Mouse (Mus musculus) MEL (cell line): ENCODE measurements around the gene Dapk1. TPM values are rescaled to one million over a fixed set of nuclear protein-coding genes. Genes with fewer than 3 reads are reported as not detected.

ENCODE experiments used
- DNase-seq: peaks from one replicate; pipeline ENCODE4 v3.0.0; 2011; ENCODE audit warnings: low read depth, low spot score
- H3K27ac ChIP-seq: 2 replicates; pipeline ENCODE4 v1.5.1; 2012; ENCODE audit warnings: low read depth, mild to moderate bottlenecking, control low read depth, low read length, moderate library complexity; ENCODE audit not compliant: control insufficient read depth
- H3K27me3 ChIP-seq, 2 experiments: fragments of 150-350 bp in 1 of 2; sonication (generic) in 1 of 2; 2 replicates each; pipeline ENCODE4 v1.6.1; 2012; ENCODE audit warnings: low read length in 2 of 2, mild to moderate bottlenecking in 2 of 2, improper control_type of control experiment in 1 of 2, moderate library complexity in 1 of 2; ENCODE audit not compliant: insufficient read depth in 2 of 2, control insufficient read depth in 1 of 2
- H3K36me3 ChIP-seq, 2 experiments: 2 replicates each; pipeline ENCODE4 v1.6.1; 2012 to 2014; ENCODE audit warnings: low read length in 2 of 2, improper control_type of control experiment in 1 of 2, inconsistent platforms in 1 of 2, mild to moderate bottlenecking in 1 of 2; ENCODE audit not compliant: insufficient read depth in 2 of 2, control insufficient read depth in 1 of 2
- H3K4me1 ChIP-seq, 2 experiments: fragments of 150-350 bp in 1 of 2; sonication (generic) in 1 of 2; 2 replicates each; pipeline ENCODE4 v1.6.1; 2012; ENCODE audit warnings: low read length in 2 of 2, improper control_type of control experiment in 1 of 2, mild to moderate bottlenecking in 1 of 2; ENCODE audit not compliant: insufficient read depth in 2 of 2, control insufficient read depth in 1 of 2
- H3K4me3 ChIP-seq, 2 experiments: fragments of 150-350 bp in 1 of 2; sonication (generic) in 1 of 2; 2 replicates each; pipeline ENCODE4 v1.5.1; 2012; ENCODE audit warnings: low read depth in 2 of 2, low read length in 2 of 2, mild to moderate bottlenecking in 2 of 2, moderate library complexity in 2 of 2, control low read depth in 1 of 2, improper control_type of control experiment in 1 of 2; ENCODE audit not compliant: control insufficient read depth in 1 of 2, insufficient read depth in 1 of 2
- H3K79me2 ChIP-seq: 2 replicates; pipeline ENCODE4 v1.6.1; 2012; ENCODE audit warnings: mild to moderate bottlenecking, low read length, moderate library complexity; ENCODE audit not compliant: control insufficient read depth, poor library complexity, insufficient read depth
- H3K9ac ChIP-seq: 2 replicates; pipeline ENCODE4 v1.6.1; 2012; ENCODE audit warnings: low read depth, mild to moderate bottlenecking, control low read depth, low read length, moderate library complexity; ENCODE audit not compliant: control insufficient read depth, poor library complexity, severe bottlenecking
- H3K9me3 ChIP-seq: fragments of 150-350 bp; sonication (generic); replicated peaks from 2 replicates; pipeline ENCODE4 v1.6.1; 2012; ENCODE audit warnings: mild to moderate bottlenecking, low read length, improper control_type of control experiment, moderate library complexity; ENCODE audit not compliant: insufficient read depth
- BHLHE40 ChIP-seq: IDR thresholded peaks from 2 replicates; pipeline ENCODE4 v1.6.1; 2012; ENCODE audit warnings: low read depth, mild to moderate bottlenecking, inconsistent platforms, low read length, improper control_type of control experiment, borderline replicate concordance
- CHD1 ChIP-seq: IDR thresholded peaks from 2 replicates; pipeline ENCODE4 v1.6.1; 2012; ENCODE audit warnings: low read depth, mild to moderate bottlenecking, inconsistent platforms, low read length, improper control_type of control experiment
- CHD2 ChIP-seq: IDR thresholded peaks from 2 replicates; pipeline ENCODE4 v1.6.1; 2011; ENCODE audit warnings: low read length, improper control_type of control experiment
- CTCF ChIP-seq, 3 experiments: IDR thresholded peaks in 2 of 3; conservative IDR thresholded peaks in 1 of 3; 2 replicates each; pipeline ENCODE4 v1.5.1; 2011 to 2012; ENCODE audit warnings: low read length in 3 of 3, low read depth in 2 of 3, mild to moderate bottlenecking in 2 of 3, improper control_type of control experiment in 1 of 3, inconsistent platforms in 1 of 3, mixed read lengths in 1 of 3, moderate library complexity in 1 of 3; ENCODE audit not compliant: control insufficient read depth in 1 of 3, insufficient read depth in 1 of 3, poor library complexity in 1 of 3, severe bottlenecking in 1 of 3
- E2F4 ChIP-seq: IDR thresholded peaks from 2 replicates; pipeline ENCODE4 v1.6.1; 2011; ENCODE audit warnings: low read depth, low read length, improper control_type of control experiment, borderline replicate concordance
- EP300 ChIP-seq, 2 experiments: IDR thresholded peaks; 2 replicates each; pipeline ENCODE4 v1.6.1; 2011; ENCODE audit warnings: improper control_type of control experiment in 2 of 2, low read length in 2 of 2, low read depth in 1 of 2, mild to moderate bottlenecking in 1 of 2
- ETS1 ChIP-seq: IDR thresholded peaks from 2 replicates; pipeline ENCODE4 v1.6.1; 2012; ENCODE audit warnings: low read depth, mild to moderate bottlenecking, inconsistent platforms, low read length, improper control_type of control experiment, moderate library complexity
- GABPA ChIP-seq: IDR thresholded peaks from 2 replicates; pipeline ENCODE4 v1.6.1; 2012; ENCODE audit warnings: low read depth, mild to moderate bottlenecking, inconsistent platforms, low read length, improper control_type of control experiment, moderate library complexity
- GATA1 ChIP-seq: IDR thresholded peaks from 2 replicates; pipeline ENCODE4 v1.6.1; 2011; ENCODE audit warnings: low read depth, low read length, improper control_type of control experiment
- HCFC1 ChIP-seq: IDR thresholded peaks from 2 replicates; pipeline ENCODE4 v1.6.1; 2012; ENCODE audit warnings: low read depth, mild to moderate bottlenecking, inconsistent platforms, low read length, improper control_type of control experiment, moderate library complexity
- JUND ChIP-seq: IDR thresholded peaks from 2 replicates; pipeline ENCODE4 v1.6.1; 2011; ENCODE audit warnings: low read depth, mild to moderate bottlenecking, improper control_type of control experiment, low read length
- MAX ChIP-seq: IDR thresholded peaks from 2 replicates; pipeline ENCODE4 v1.6.1; 2011; ENCODE audit warnings: low read length, improper control_type of control experiment
- NELFE ChIP-seq: IDR thresholded peaks from 2 replicates; pipeline ENCODE4 v1.6.1; 2011; ENCODE audit warnings: low read depth, low read length, improper control_type of control experiment
- NRF1 ChIP-seq: IDR thresholded peaks from 2 replicates; pipeline ENCODE4 v1.6.1; 2014; ENCODE audit warnings: low read depth, mild to moderate bottlenecking, inconsistent platforms, low read length, improper control_type of control experiment, moderate library complexity; ENCODE audit not compliant: poor library complexity, insufficient read depth, severe bottlenecking
- POLR2A ChIP-seq, 2 experiments: IDR thresholded peaks; 2 replicates each; pipeline ENCODE4 v1.6.1; 2011 to 2012; ENCODE audit warnings: low read length in 2 of 2, mild to moderate bottlenecking in 2 of 2, control low read depth in 1 of 2, improper control_type of control experiment in 1 of 2, low read depth in 1 of 2, moderate library complexity in 1 of 2; ENCODE audit not compliant: control insufficient read depth in 1 of 2, insufficient read depth in 1 of 2, poor library complexity in 1 of 2
- POLR2AphosphoS2 ChIP-seq: IDR thresholded peaks from 2 replicates; pipeline ENCODE4 v1.6.1; 2011; ENCODE audit warnings: low read length, improper control_type of control experiment
- POLR2AphosphoS5 ChIP-seq: IDR thresholded peaks from 2 replicates; pipeline ENCODE4 v1.6.1; 2012; ENCODE audit warnings: low read depth, borderline replicate concordance, mild to moderate bottlenecking, inconsistent platforms, low read length, moderate library complexity, mixed read lengths
- RAD21 ChIP-seq: IDR thresholded peaks from 2 replicates; pipeline ENCODE4 v1.6.1; 2011; ENCODE audit warnings: mild to moderate bottlenecking, low read depth, low read length, improper control_type of control experiment
- RCOR1 ChIP-seq: IDR thresholded peaks from 2 replicates; pipeline ENCODE4 v1.6.1; 2012; ENCODE audit warnings: low read depth, mild to moderate bottlenecking, inconsistent platforms, low read length, improper control_type of control experiment
- SIN3A ChIP-seq: IDR thresholded peaks from 2 replicates; pipeline ENCODE4 v1.6.1; 2012; ENCODE audit warnings: low read length, improper control_type of control experiment, inconsistent platforms
- SMC3 ChIP-seq: IDR thresholded peaks from 2 replicates; pipeline ENCODE4 v1.6.1; 2011; ENCODE audit warnings: low read depth, low read length, improper control_type of control experiment
- TAL1 ChIP-seq: IDR thresholded peaks from 2 replicates; pipeline ENCODE4 v1.6.1; 2012; ENCODE audit warnings: mild to moderate bottlenecking, inconsistent platforms, low read length, moderate library complexity, mixed read lengths
- TBP ChIP-seq: IDR thresholded peaks from 2 replicates; pipeline ENCODE4 v1.8.0; 2011; ENCODE audit warnings: low read depth, low read length, improper control_type of control experiment
- TCF12 ChIP-seq: IDR thresholded peaks from 2 replicates; pipeline ENCODE4 v1.6.1; 2014; ENCODE audit warnings: low read depth, mild to moderate bottlenecking, inconsistent platforms, low read length, improper control_type of control experiment, moderate library complexity
- UBTF ChIP-seq: IDR thresholded peaks from 2 replicates; pipeline ENCODE4 v1.6.1; 2012; ENCODE audit warnings: low read depth, mild to moderate bottlenecking, inconsistent platforms, low read length, improper control_type of control experiment, moderate library complexity, borderline replicate concordance; ENCODE audit not compliant: insufficient read depth
- USF1 ChIP-seq: IDR thresholded peaks from 2 replicates; pipeline ENCODE4 v1.6.1; 2014; ENCODE audit warnings: low read depth, mild to moderate bottlenecking, inconsistent platforms, low read length, improper control_type of control experiment, moderate library complexity
- USF2 ChIP-seq, 2 experiments: IDR thresholded peaks; 2 replicates each; pipeline ENCODE4 v1.6.1; 2011 to 2012; ENCODE audit warnings: improper control_type of control experiment in 2 of 2, low read length in 2 of 2, borderline replicate concordance in 1 of 2, inconsistent platforms in 1 of 2, low read depth in 1 of 2, mild to moderate bottlenecking in 1 of 2; ENCODE audit not compliant: insufficient read depth in 1 of 2
- ZC3H11A ChIP-seq: IDR thresholded peaks from 2 replicates; pipeline ENCODE4 v1.6.1; 2012; ENCODE audit warnings: low read depth, mild to moderate bottlenecking, inconsistent platforms, low read length, improper control_type of control experiment
- ZKSCAN1 ChIP-seq: IDR thresholded peaks from 2 replicates; pipeline ENCODE4 v1.6.1; 2012; ENCODE audit warnings: low read depth, mild to moderate bottlenecking, inconsistent platforms, low read length, improper control_type of control experiment, moderate library complexity
- polyA plus RNA-seq, 2 experiments: library from polyadenylated mRNA; stranded (reverse) in 1 of 2; unstranded in 1 of 2; fragments of >175 nt in 1 of 2; fragments of >200 nt in 1 of 2; gene quantifications; 2 replicates each; pipeline versions ENCODE4 v1.2.1 to v1.2.4; 2012; ENCODE audit warnings: low replicate concordance in 2 of 2, low read depth in 1 of 2; ENCODE audit not compliant: insufficient read length in 2 of 2, insufficient read depth in 1 of 2, missing spikeins in 1 of 2
- total RNA-seq: library from RNA; depleted of rRNA; stranded (reverse); fragments of 300-350 nt; gene quantifications from 2 replicates; pipeline ENCODE4 v1.2.3, GENCODE M21; 2012

The Dapk1 gene
- total and polyA plus RNA-seq, 3 experiments = 5.1 to 8.2 TPM; not detected in 1

GRCm38 (mm10) chr13:60672287-60672686 lies 70.5 kb downstream of the Dapk1 start:
- H3K9ac ChIP-seq = 0 out of 2 replicates have a peak overlapping the region, but pooled peaks have one; percentile 1
- TF ChIP-seq NRF1 = no peak
- TF ChIP-seq UBTF = no peak
- no peak for TF ChIP-seq SMC3
- TF ChIP-seq ZC3H11A = no peak
- TF ChIP-seq USF1 = no peak
- TF ChIP-seq CHD1 = no peak
- TF ChIP-seq POLR2AphosphoS2 = no peak
- TF ChIP-seq ZKSCAN1 = no peak
- no peak for TF ChIP-seq RCOR1
- no peak for TF ChIP-seq RAD21
- TF ChIP-seq GABPA = no peak
- no peak for TF ChIP-seq TAL1
- TF ChIP-seq ETS1 = no peak
- TF ChIP-seq E2F4 = no peak
- no peak for TF ChIP-seq SIN3A
- no peak for TF ChIP-seq CTCF (IDR thresholded peaks at IDR 0.05 in 2 of 3, conservative IDR thresholded peaks at IDR 0.05 in 1 of 3; ENCODE audit: control insufficient read depth in 1 of 3, insufficient read depth in 1 of 3, low read depth in 2 of 3, low read length in 3 of 3, poor library complexity in 1 of 3, severe bottlenecking in 1 of 3)
- no peak for TF ChIP-seq NELFE
- H3K36me3 ChIP-seq = peaks cover 0 to 28% of the 10 kb centered on the region in 2 experiments; a peak in 2 of 4 replicates
- H3K4me3 ChIP-seq = peak overlapping the region; percentile 28 to 38; a peak in 3 of 4 replicates
- H3K27ac ChIP-seq = peak overlapping the region; percentile 89
- H3K27me3 ChIP-seq = no peaks in the 10 kb centered on the region
- no peaks in the 10 kb centered on the region for H3K9me3 ChIP-seq
- peaks cover 24 to 43% of the 10 kb centered on the region in 2 experiments for H3K4me1 ChIP-seq
- H3K79me2 ChIP-seq = no peaks in the 10 kb centered on the region
- DNase-seq = no peak

- Histone ChIP-seq H3K4me3 (peak overlapping the region; percentile 38 to 56), H3K4me1 (peaks cover 24 to 43% of the 10 kb centered on the region in 2 experiments), H3K9me3 (no peaks in the 10 kb centered on the region), H3K9ac (peak overlapping the region; percentile 50), H3K79me2 (no peaks in the 10 kb centered on the region), H3K27me3 (no peaks in the 10 kb centered on the region), H3K36me3 (peaks cover 0 to 28% of the 10 kb centered on the region in 2 experiments; a peak in 2 of 4 replicates), H3K27ac (peak overlapping the region; percentile 89)
- peak; percentile 88 for DNase-seq
- TF ChIP-seq SIN3A (peak; percentile 66; the same call in 1 of the 2 replicates), USF2 (IDR thresholded peaks at IDR 0.05; ENCODE audit: borderline replicate concordance in 1 of 2, insufficient read depth in 1 of 2, low read depth in 1 of 2, low read length in 2 of 2) (peak in 1 of 2 experiments; percentile 56; a peak in 1 of 4 replicates), CHD2 (no peak; the same call in 1 of the 2 replicates), EP300 (IDR thresholded peaks at IDR 0.05; ENCODE audit: low read depth in 1 of 2, low read length in 2 of 2) (peak; percentile 27 to 78; a peak in 3 of 4 replicates), POLR2AphosphoS2 (no peak), NELFE (peak; percentile 45), TBP (peak; percentile 67), POLR2A (IDR thresholded peaks at IDR 0.05; ENCODE audit: control insufficient read depth in 1 of 2, insufficient read depth in 1 of 2, low read depth in 1 of 2, low read length in 2 of 2, poor library complexity in 1 of 2) (peak in 1 of 2 experiments; percentile 54; a peak in 1 of 4 replicates), BHLHE40 (peak; percentile 72), ETS1 (peak; percentile 77), SMC3 (no peak), USF1 (peak; percentile 90), ZC3H11A (no peak), TAL1 (peak; percentile 59), POLR2AphosphoS5 (no peak), MAX (peak; percentile 73), HCFC1 (peak; percentile 57), GATA1 (peak; percentile 73), TCF12 (peak; percentile 46), JUND (no peak), RCOR1 (no peak)
These were observed 71.3 kb downstream of the Dapk1 start for GRCm38 (mm10) chr13:60672882-60673675.
